Mouse (Mus musculus) hindbrain, postnatal 0 days (tissue): ENCODE results near the gene Arhgap32. TPM values are rescaled to one million over a fixed set of nuclear protein-coding genes. Genes with fewer than 3 reads are reported as not detected.

Experiments used
- ATAC-seq: fragments of 200-750 bp; cut with Nextera tagmentation; 2 replicates; pipeline ENCODE4 v1.8.0; 2017; ENCODE audit warnings: mild to moderate bottlenecking, moderate TSS enrichment, moderate library complexity
- DNase-seq: peaks from one replicate; pipeline ENCODE4 v3.0.0-alpha.2; 2015; ENCODE audit warnings: low spot score
- H3K27ac ChIP-seq: fragments of 300-500 bp; sonication (generic); 2 replicates; pipeline ENCODE4 v1.5.1; 2014; ENCODE audit warnings: mild to moderate bottlenecking
- H3K27me3 ChIP-seq: fragments of 300-500 bp; sonication (generic); 2 replicates; pipeline ENCODE4 v1.6.1; 2014; ENCODE audit warnings: low read length, mixed read lengths; ENCODE audit not compliant: insufficient read depth
- H3K36me3 ChIP-seq: fragments of 300-500 bp; sonication (generic); 2 replicates; pipeline ENCODE4 v1.6.1; 2014; ENCODE audit warnings: low read length, mixed read lengths; ENCODE audit not compliant: insufficient read depth
- H3K4me1 ChIP-seq: fragments of 300-500 bp; sonication (generic); 2 replicates; pipeline ENCODE4 v1.6.1; 2014; ENCODE audit warnings: antibody characterized with exemption, low read length, mixed read lengths; ENCODE audit not compliant: insufficient read depth
- H3K4me2 ChIP-seq: fragments of 300-500 bp; sonication (generic); 2 replicates; pipeline ENCODE4 v1.6.1; 2014; ENCODE audit warnings: low read depth, mild to moderate bottlenecking, low read length, moderate library complexity, mixed read lengths
- H3K4me3 ChIP-seq: fragments of 300-500 bp; sonication (generic); 2 replicates; pipeline ENCODE4 v1.5.1; 2014; ENCODE audit warnings: low read length
- H3K9ac ChIP-seq: fragments of 300-500 bp; sonication (generic); replicated peaks from 2 replicates; pipeline ENCODE4 v1.6.1; 2014; ENCODE audit warnings: mild to moderate bottlenecking, low read length, moderate library complexity, mixed read lengths
- H3K9me3 ChIP-seq: fragments of 300-500 bp; sonication (generic); 2 replicates; pipeline ENCODE4 v1.6.1; 2016; ENCODE audit warnings: low read length, mixed read lengths
- CTCF ChIP-seq: IDR thresholded peaks from 2 replicates; pipeline ENCODE4 v1.5.1; 2016; ENCODE audit warnings: antibody characterized with exemption, control low read depth, low read depth
- WGBS: fragments of 180-500 bp; shearing (Covaris S2); extraction: QIAGEN DNeasy Blood & Tissue Kit; methylation state at CpG from one replicate; pipeline ENCODE4 v1.1.7; 2014; 5-methylcytosine and 5-hydroxymethylcytosine counted together
- polyA plus RNA-seq: library from polyadenylated mRNA; unstranded; fragments of >200 nt; fragmentation: Nextera tagmentation; extraction: Ambion mirVana; gene quantifications from 2 replicates; pipeline ENCODE4 v1.2.1, GENCODE M21; 2015
- total RNA-seq: library from RNA; depleted of rRNA; stranded (reverse); fragments of >200 nt; gene quantifications from 2 replicates; pipeline ENCODE4 v1.2.3, GENCODE M21; 2014

The Arhgap32 gene
- total and polyA plus RNA-seq, 2 experiments from 2014 or later: 8.2 to 66.7 TPM

- Histone ChIP-seq H3K9ac (no peak overlapping the region), H3K4me1 (peaks cover 4% of the 10 kb centered on the region; the same call in 1 of the 2 replicates), H3K27ac (no peak overlapping the region), H3K9me3 (no peaks in the 10 kb centered on the region), H3K4me3 (no peak overlapping the region), H3K36me3 (peaks cover 5% of the 10 kb centered on the region; the same call in 1 of the 2 replicates), H3K27me3 (no peaks in the 10 kb centered on the region), H3K4me2 (no peak overlapping the region)
- ATAC-seq (no peak), DNase-seq (no peak)
- no peak for TF ChIP-seq CTCF
- 75% methylated on average over 2 of the region's 2 CpGs for WGBS
These were observed 127.1 kb downstream of the Arhgap32 start for GRCm38 (mm10) chr9:32242921-32243617.

GRCm38 (mm10) chr9:32245237-32245636, 129.3 kb downstream of the Arhgap32 start:
- peaks cover 4% of the 10 kb centered on the region; the same call in 1 of the 2 replicates for H3K4me1 ChIP-seq
- H3K27ac ChIP-seq: no peak overlapping the region
- H3K9ac ChIP-seq: no peak overlapping the region
- no peaks in the 10 kb centered on the region for H3K9me3 ChIP-seq
- no peaks in the 10 kb centered on the region for H3K27me3 ChIP-seq
- peaks cover 5% of the 10 kb centered on the region; the same call in 1 of the 2 replicates for H3K36me3 ChIP-seq
- no peak for DNase-seq
- 85% methylated on average over 3 of the region's 3 CpGs for WGBS
- no peak overlapping the region for H3K4me3 ChIP-seq
- no peak for TF ChIP-seq CTCF
- ATAC-seq: no peak
- no peak overlapping the region for H3K4me2 ChIP-seq

- Histone ChIP-seq H3K9me3 (no peaks in the 10 kb centered on the region), H3K9ac (no peak overlapping the region), H3K36me3 (peaks cover 9% of the 10 kb centered on the region; the same call in 1 of the 2 replicates), H3K27ac (no peak overlapping the region), H3K27me3 (no peaks in the 10 kb centered on the region), H3K4me1 (peaks cover 4% of the 10 kb centered on the region; the same call in 1 of the 2 replicates), H3K4me3 (no peak overlapping the region), H3K4me2 (no peak overlapping the region)
- DNase-seq: peak; percentile 78
- WGBS: 22% methylated on average over 6 of the region's 6 CpGs
- no peak for TF ChIP-seq CTCF
- peak; percentile 79 for ATAC-seq
These were observed 130.3 kb downstream of the Arhgap32 start for GRCm38 (mm10) chr9:32246123-32246716.

- ATAC-seq (no peak), DNase-seq (no peak)
- no peak overlapping the region for H3K4me2 ChIP-seq
- H3K4me3 ChIP-seq: no peak overlapping the region
- no peak overlapping the region for H3K9ac ChIP-seq
- no peaks in the 10 kb centered on the region for H3K9me3 ChIP-seq
- peaks cover 4% of the 10 kb centered on the region; the same call in 1 of the 2 replicates for H3K4me1 ChIP-seq
- peaks cover 24% of the 10 kb centered on the region; the same call in 1 of the 2 replicates for H3K36me3 ChIP-seq
- no peaks in the 10 kb centered on the region for H3K27me3 ChIP-seq
- no peak overlapping the region for H3K27ac ChIP-seq
- WGBS: 86% methylated on average over 4 of the region's 4 CpGs
- TF ChIP-seq CTCF: no peak
These were observed 134.6 kb downstream of the Arhgap32 start for GRCm38 (mm10) chr9:32250486-32250885.

- ATAC-seq: no peak
- Histone ChIP-seq H3K4me1 (no peaks in the 10 kb centered on the region), H3K9me3 (no peaks in the 10 kb centered on the region), H3K36me3 (peaks cover 49% of the 10 kb centered on the region; the same call in 1 of the 2 replicates), H3K4me3 (no peak overlapping the region), H3K4me2 (no peak overlapping the region), H3K27ac (no peak overlapping the region), H3K27me3 (no peaks in the 10 kb centered on the region), H3K9ac (no peak overlapping the region)
- WGBS: 95% methylated on average over 4 of the region's 4 CpGs
- TF ChIP-seq CTCF: no peak
- no peak for DNase-seq
These were observed 137.8 kb downstream of the Arhgap32 start for GRCm38 (mm10) chr9:32253721-32254120.

- Histone ChIP-seq H3K27ac (no peak overlapping the region), H3K4me2 (no peak overlapping the region), H3K27me3 (no peaks in the 10 kb centered on the region), H3K4me3 (no peak overlapping the region), H3K9me3 (no peaks in the 10 kb centered on the region), H3K9ac (no peak overlapping the region), H3K4me1 (no peaks in the 10 kb centered on the region), H3K36me3 (peaks cover 60% of the 10 kb centered on the region)
- no peak for TF ChIP-seq CTCF
- DNase-seq: no peak
- no peak for ATAC-seq
- 67% methylated on average over 8 of the region's 8 CpGs for WGBS
These were observed 141.4 kb downstream of the Arhgap32 start for GRCm38 (mm10) chr9:32257365-32257764.

GRCm38 (mm10) chr9:32257882-32258281, 141.9 kb downstream of the Arhgap32 start:
- Histone ChIP-seq H3K4me1 (no peaks in the 10 kb centered on the region), H3K36me3 (peaks cover 60% of the 10 kb centered on the region), H3K27me3 (no peaks in the 10 kb centered on the region), H3K9me3 (no peaks in the 10 kb centered on the region), H3K9ac (no peak overlapping the region), H3K27ac (no peak overlapping the region), H3K4me2 (no peak overlapping the region), H3K4me3 (no peak overlapping the region)
- no peak for TF ChIP-seq CTCF
- WGBS: 73% methylated on average over 2 of the region's 2 CpGs
- no peak for DNase-seq
- no peak for ATAC-seq
